Mouse (Mus musculus): ENCODE measurements around the gene Src. TPM values are rescaled to one million over a fixed set of nuclear protein-coding genes. Genes with fewer than 3 reads are reported as not detected.

Src gene
- polyA plus RNA-seq, 1 experiment from 2014 or later: 6.2 TPM

DNA sequence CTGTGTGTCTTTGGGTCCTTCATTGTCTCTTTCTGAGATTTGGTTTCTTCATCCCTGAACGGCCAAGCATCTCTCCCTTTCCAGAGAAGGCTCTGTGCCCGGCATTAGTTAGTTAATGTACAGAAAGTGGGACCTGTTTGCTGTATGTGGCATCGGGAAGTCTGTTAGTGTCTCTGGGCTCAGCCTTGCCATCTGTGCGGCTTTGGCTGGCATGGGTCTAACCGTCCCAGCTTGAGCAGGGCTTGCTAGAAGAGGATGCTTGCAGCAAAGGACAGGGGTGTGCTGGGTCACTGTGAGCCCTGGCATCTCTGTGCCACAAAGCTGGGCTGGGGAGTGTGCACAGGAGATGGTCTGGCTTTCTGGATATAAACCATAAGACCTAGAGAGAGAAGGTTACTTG, 8.9 kb downstream of the Src start:
- WGBS (ENCODE audit: insufficient replicate concordance): 89% methylated on average over 5 of the region's 5 CpGs
- Histone ChIP-seq H3K27ac (ENCODE audit: low read depth, low read length) (no peak overlapping the region), H3K4me2 (no peak overlapping the region), H3K9ac (ENCODE audit: low read depth, low read length) (no peak overlapping the region), H3K9me3 (replicated peaks; ENCODE audit: control insufficient read depth, low read length) (no peaks in the 10 kb centered on the region), H3K4me1 (ENCODE audit: control insufficient read depth, insufficient read depth, low read length) (peaks cover 29% of the 10 kb centered on the region), H3K36me3 (ENCODE audit: control insufficient read depth, insufficient read depth, low read length) (no peaks in the 10 kb centered on the region), H3K4me3 (ENCODE audit: low read depth, low read length) (no peak overlapping the region), H3K27me3 (ENCODE audit: control insufficient read depth, insufficient read depth, low read length) (no peaks in the 10 kb centered on the region)
- no peak for ATAC-seq (replicated peaks; ENCODE audit: insufficient number of reproducible peaks, low FRiP score, low TSS enrichment)

DNA sequence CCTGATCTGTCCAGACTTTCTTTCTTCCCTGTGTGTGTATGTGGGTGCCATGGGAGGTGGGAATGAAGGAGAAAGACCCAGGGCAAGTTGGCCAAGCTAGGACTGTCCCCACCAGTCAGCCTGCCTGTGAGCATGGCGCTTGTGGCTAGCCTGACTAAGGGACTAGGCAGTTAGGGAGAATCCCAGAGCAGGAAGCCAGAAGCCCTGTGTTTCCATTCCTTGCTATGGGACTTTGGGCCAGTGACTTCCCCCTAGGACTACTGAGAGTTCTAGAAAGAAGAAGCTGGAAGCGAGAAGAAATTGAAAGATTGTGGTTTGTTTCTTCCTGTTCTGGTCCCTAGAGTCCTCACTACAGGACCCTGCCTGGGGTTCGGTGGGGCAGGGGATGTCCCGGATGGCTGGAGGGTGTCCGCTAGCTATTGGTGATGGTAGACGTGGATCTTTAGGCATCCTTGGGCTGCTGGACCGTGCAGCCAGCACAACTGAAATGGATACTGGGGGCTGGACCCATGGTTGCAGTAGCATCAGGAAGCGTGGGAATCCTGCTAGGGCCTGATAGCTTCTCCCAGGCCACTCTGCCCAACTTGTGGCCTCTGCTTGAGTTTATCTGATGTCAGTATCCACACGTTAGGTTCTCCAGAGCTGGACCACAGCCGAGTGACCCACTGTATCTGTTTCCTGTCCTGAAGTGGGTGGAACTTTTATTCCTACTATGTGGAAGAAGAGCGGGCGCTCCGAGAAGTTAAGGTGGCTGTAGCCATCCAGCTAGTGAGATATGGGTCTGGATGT, 10.3 kb downstream of the Src start:
- Histone ChIP-seq H3K4me1 (ENCODE audit: control insufficient read depth, insufficient read depth, low read length) (peaks cover 29% of the 10 kb centered on the region), H3K36me3 (ENCODE audit: control insufficient read depth, insufficient read depth, low read length) (no peaks in the 10 kb centered on the region), H3K27ac (ENCODE audit: low read depth, low read length) (no peak overlapping the region), H3K9me3 (replicated peaks; ENCODE audit: control insufficient read depth, low read length) (no peaks in the 10 kb centered on the region), H3K4me3 (ENCODE audit: low read depth, low read length) (no peak overlapping the region), H3K9ac (ENCODE audit: low read depth, low read length) (no peak overlapping the region), H3K4me2 (no peak overlapping the region), H3K27me3 (ENCODE audit: control insufficient read depth, insufficient read depth, low read length) (no peaks in the 10 kb centered on the region)
- 72% methylated on average over 13 of the region's 13 CpGs for WGBS (ENCODE audit: insufficient replicate concordance)
- no peak for ATAC-seq (replicated peaks; ENCODE audit: insufficient number of reproducible peaks, low FRiP score, low TSS enrichment)

DNA sequence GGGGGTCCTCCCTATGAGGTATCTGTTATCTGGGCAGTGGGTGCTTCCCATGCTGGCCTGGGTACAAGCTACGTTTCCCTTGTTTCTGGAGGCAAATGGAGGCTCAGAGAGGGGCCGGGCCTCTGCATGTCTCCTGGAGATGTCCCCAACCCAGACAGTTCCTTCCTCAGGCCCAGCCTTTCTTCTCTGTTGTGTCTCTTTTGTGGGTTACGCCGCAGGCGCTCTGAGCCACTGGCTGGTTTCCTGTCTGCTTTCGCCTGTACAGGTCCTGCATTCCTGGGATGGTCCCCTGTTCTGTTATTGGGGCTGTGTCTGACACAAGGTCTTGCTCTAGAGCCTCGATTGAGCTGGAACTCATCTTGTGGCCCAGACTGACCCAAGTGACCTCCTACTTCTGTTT, 11.5 kb downstream of the Src start:
- Histone ChIP-seq H3K9ac (ENCODE audit: low read depth, low read length) (no peak overlapping the region), H3K27ac (ENCODE audit: low read depth, low read length) (no peak overlapping the region), H3K4me3 (ENCODE audit: low read depth, low read length) (no peak overlapping the region), H3K9me3 (replicated peaks; ENCODE audit: control insufficient read depth, low read length) (no peaks in the 10 kb centered on the region), H3K27me3 (ENCODE audit: control insufficient read depth, insufficient read depth, low read length) (no peaks in the 10 kb centered on the region), H3K4me2 (no peak overlapping the region), H3K4me1 (ENCODE audit: control insufficient read depth, insufficient read depth, low read length) (peaks cover 37% of the 10 kb centered on the region), H3K36me3 (ENCODE audit: control insufficient read depth, insufficient read depth, low read length) (no peaks in the 10 kb centered on the region)
- WGBS (ENCODE audit: insufficient replicate concordance): 79% methylated on average over 7 of the region's 7 CpGs
- ATAC-seq (replicated peaks; ENCODE audit: insufficient number of reproducible peaks, low FRiP score, low TSS enrichment): no peak

GRCm38 (mm10) chr2:157430667-157431429, 12.6 kb downstream of the Src start:
- Histone ChIP-seq H3K4me1 (ENCODE audit: control insufficient read depth, insufficient read depth, low read length) (peaks cover 39% of the 10 kb centered on the region), H3K4me2 (no peak overlapping the region), H3K9ac (ENCODE audit: low read depth, low read length) (no peak overlapping the region), H3K4me3 (ENCODE audit: low read depth, low read length) (no peak overlapping the region), H3K9me3 (replicated peaks; ENCODE audit: control insufficient read depth, low read length) (no peaks in the 10 kb centered on the region), H3K27ac (ENCODE audit: low read depth, low read length) (no peak overlapping the region), H3K27me3 (ENCODE audit: control insufficient read depth, insufficient read depth, low read length) (no peaks in the 10 kb centered on the region), H3K36me3 (ENCODE audit: control insufficient read depth, insufficient read depth, low read length) (no peaks in the 10 kb centered on the region)
- ATAC-seq (replicated peaks; ENCODE audit: insufficient number of reproducible peaks, low FRiP score, low TSS enrichment): no peak
- WGBS (ENCODE audit: insufficient replicate concordance): 74% methylated on average over 4 of the region's 4 CpGs

DNA sequence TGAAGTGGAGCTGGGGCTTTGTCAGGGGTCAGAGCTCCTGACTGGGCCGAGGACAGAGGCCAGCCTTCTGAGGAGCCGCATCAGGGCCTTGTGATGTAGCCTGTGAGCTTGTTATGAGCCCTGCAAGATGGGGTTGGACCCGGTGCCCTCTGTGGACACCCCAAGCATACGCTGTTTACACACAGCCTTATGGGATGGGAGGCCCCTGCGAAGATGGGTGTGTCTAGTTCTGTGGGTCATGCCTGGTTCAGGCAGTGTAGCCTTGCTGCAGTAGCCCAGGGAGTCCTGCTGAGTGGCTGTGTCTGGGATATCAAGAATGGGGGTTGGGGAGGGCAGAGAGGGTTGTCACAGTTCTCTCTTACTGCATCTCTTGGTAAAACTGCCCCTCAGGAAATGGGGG, 13.7 kb downstream of the Src start:
- no peak for ATAC-seq (replicated peaks; ENCODE audit: insufficient number of reproducible peaks, low FRiP score, low TSS enrichment)
- Histone ChIP-seq H3K36me3 (ENCODE audit: control insufficient read depth, insufficient read depth, low read length) (no peaks in the 10 kb centered on the region), H3K4me3 (ENCODE audit: low read depth, low read length) (no peak overlapping the region), H3K4me2 (no peak overlapping the region), H3K9me3 (replicated peaks; ENCODE audit: control insufficient read depth, low read length) (no peaks in the 10 kb centered on the region), H3K4me1 (ENCODE audit: control insufficient read depth, insufficient read depth, low read length) (peaks cover 39% of the 10 kb centered on the region), H3K27ac (ENCODE audit: low read depth, low read length) (no peak overlapping the region), H3K27me3 (ENCODE audit: control insufficient read depth, insufficient read depth, low read length) (no peaks in the 10 kb centered on the region), H3K9ac (ENCODE audit: low read depth, low read length) (peak overlapping the region; percentile 35; the same call in 1 of the 2 replicates)
- 75% methylated on average over 5 of the region's 5 CpGs for WGBS (ENCODE audit: insufficient replicate concordance)

GRCm38 (mm10) chr2:157432476-157432875, 14.2 kb downstream of the Src start:
- ATAC-seq (replicated peaks; ENCODE audit: insufficient number of reproducible peaks, low FRiP score, low TSS enrichment): no peak
- Histone ChIP-seq H3K4me3 (ENCODE audit: low read depth, low read length) (no peak overlapping the region), H3K4me2 (no peak overlapping the region), H3K4me1 (ENCODE audit: control insufficient read depth, insufficient read depth, low read length) (peaks cover 39% of the 10 kb centered on the region), H3K9ac (ENCODE audit: low read depth, low read length) (no peak overlapping the region), H3K36me3 (ENCODE audit: control insufficient read depth, insufficient read depth, low read length) (no peaks in the 10 kb centered on the region), H3K9me3 (replicated peaks; ENCODE audit: control insufficient read depth, low read length) (no peaks in the 10 kb centered on the region), H3K27me3 (ENCODE audit: control insufficient read depth, insufficient read depth, low read length) (no peaks in the 10 kb centered on the region), H3K27ac (ENCODE audit: low read depth, low read length) (no peak overlapping the region)
- WGBS (ENCODE audit: insufficient replicate concordance): 71% methylated on average over 9 of the region's 9 CpGs

DNA sequence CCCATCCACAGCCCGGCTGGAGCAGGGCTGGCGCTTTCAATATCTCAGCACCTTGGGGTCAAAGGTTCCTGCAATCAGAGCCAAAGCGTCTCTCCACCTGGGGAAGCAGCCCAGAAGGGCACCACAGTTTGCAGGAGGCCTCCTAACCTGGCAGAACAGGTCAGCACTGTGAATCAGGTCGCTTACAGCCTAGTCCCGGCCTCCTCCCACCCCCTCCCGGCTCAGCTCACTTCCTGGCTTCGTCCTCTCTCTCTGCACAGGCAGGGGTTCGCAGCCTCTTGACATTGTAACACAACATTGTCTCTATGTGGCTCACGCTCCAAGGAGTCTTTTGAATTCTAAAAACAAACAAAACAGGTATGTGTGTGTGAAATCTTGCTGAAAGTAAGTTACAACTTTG, 15.8 kb downstream of the Src start:
- Histone ChIP-seq H3K4me3 (ENCODE audit: low read depth, low read length) (no peak overlapping the region), H3K9ac (ENCODE audit: low read depth, low read length) (no peak overlapping the region), H3K27ac (ENCODE audit: low read depth, low read length) (no peak overlapping the region), H3K4me1 (ENCODE audit: control insufficient read depth, insufficient read depth, low read length) (peaks cover 39% of the 10 kb centered on the region), H3K36me3 (ENCODE audit: control insufficient read depth, insufficient read depth, low read length) (no peaks in the 10 kb centered on the region), H3K4me2 (no peak overlapping the region), H3K9me3 (replicated peaks; ENCODE audit: control insufficient read depth, low read length) (no peaks in the 10 kb centered on the region), H3K27me3 (ENCODE audit: control insufficient read depth, insufficient read depth, low read length) (no peaks in the 10 kb centered on the region)
- no peak for ATAC-seq (replicated peaks; ENCODE audit: insufficient number of reproducible peaks, low FRiP score, low TSS enrichment)
- 27% methylated on average over 9 of the region's 9 CpGs for whole genome bisulfite sequencing (ENCODE audit: insufficient replicate concordance)

GRCm38 (mm10) chr2:157434497-157434896, 16.3 kb downstream of the Src start:
- no peaks in the 10 kb centered on the region for H3K27me3 ChIP-seq (ENCODE audit: control insufficient read depth, insufficient read depth, low read length)
- H3K9ac ChIP-seq (ENCODE audit: low read depth, low read length): 0 out of 2 replicates have a peak overlapping the region, but pooled peaks have one; percentile 7
- peak; percentile 24; the same call in 1 of the 2 replicates for ATAC-seq (replicated peaks; ENCODE audit: insufficient number of reproducible peaks, low FRiP score, low TSS enrichment)
- no peaks in the 10 kb centered on the region for H3K9me3 ChIP-seq (replicated peaks; ENCODE audit: control insufficient read depth, low read length)
- H3K27ac ChIP-seq (ENCODE audit: low read depth, low read length): no peak overlapping the region
- H3K4me3 ChIP-seq (ENCODE audit: low read depth, low read length): no peak overlapping the region
- no peak overlapping the region for H3K4me2 ChIP-seq
- H3K36me3 ChIP-seq (ENCODE audit: control insufficient read depth, insufficient read depth, low read length): no peaks in the 10 kb centered on the region
- H3K4me1 ChIP-seq (ENCODE audit: control insufficient read depth, insufficient read depth, low read length): peaks cover 36% of the 10 kb centered on the region
- WGBS (ENCODE audit: insufficient replicate concordance): 28% methylated on average over 6 of the region's 6 CpGs
